Mouse (Mus musculus) splenic B cell, adult 2 months (primary cell): ENCODE results near the gene Sprr2a3.
"Not testable (repeated sequence)": the region's sequence is repeated elsewhere in the genome, so short reads cannot be mapped to it uniquely, and the experiment has no call there.

Experiments used
- DNase-seq: peaks from one replicate; pipeline ENCODE4 v3.0.0-alpha.2; 2011; ENCODE audit warnings: low read depth, low spot score
- H3K27me3 ChIP-seq: 2 replicates; pipeline ENCODE4 v1.6.1; 2012; ENCODE audit warnings: mild to moderate bottlenecking, low read length, moderate library complexity, mixed read lengths; ENCODE audit not compliant: control insufficient read depth, poor library complexity, insufficient read depth, severe bottlenecking
- H3K36me3 ChIP-seq: 2 replicates; pipeline ENCODE4 v1.6.1; 2012; ENCODE audit warnings: mild to moderate bottlenecking, low read length, moderate library complexity, mixed read lengths; ENCODE audit not compliant: control insufficient read depth, poor library complexity, insufficient read depth, severe bottlenecking

Sprr2a3 gene

DNA sequence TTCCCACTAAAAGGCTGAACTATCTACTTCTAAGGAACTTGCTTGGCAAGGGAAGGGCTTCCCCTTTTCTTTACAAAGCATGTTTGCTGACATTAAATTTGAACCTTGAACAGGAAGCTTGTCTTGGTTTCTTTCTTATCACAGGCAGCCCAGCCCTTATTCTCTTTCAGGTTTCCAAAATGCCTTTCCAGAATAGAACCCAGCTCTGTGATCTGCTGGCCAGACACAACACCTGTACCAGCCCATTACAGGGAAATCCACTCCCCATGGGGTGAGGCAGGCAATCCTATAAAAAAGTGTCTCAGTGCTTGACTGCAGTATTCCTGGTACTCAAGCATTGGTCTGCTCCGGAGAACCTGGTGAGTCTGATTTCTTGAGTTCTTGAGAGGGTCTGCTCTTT is at the start of gene Sprr2a3:
TSS of gene Sprr2a3 (plus strand) at position 317 of the 400 bp plus-strand sequence.
- not testable (repeated sequence) for H3K36me3 ChIP-seq, DNase-seq, H3K27me3 ChIP-seq

DNA sequence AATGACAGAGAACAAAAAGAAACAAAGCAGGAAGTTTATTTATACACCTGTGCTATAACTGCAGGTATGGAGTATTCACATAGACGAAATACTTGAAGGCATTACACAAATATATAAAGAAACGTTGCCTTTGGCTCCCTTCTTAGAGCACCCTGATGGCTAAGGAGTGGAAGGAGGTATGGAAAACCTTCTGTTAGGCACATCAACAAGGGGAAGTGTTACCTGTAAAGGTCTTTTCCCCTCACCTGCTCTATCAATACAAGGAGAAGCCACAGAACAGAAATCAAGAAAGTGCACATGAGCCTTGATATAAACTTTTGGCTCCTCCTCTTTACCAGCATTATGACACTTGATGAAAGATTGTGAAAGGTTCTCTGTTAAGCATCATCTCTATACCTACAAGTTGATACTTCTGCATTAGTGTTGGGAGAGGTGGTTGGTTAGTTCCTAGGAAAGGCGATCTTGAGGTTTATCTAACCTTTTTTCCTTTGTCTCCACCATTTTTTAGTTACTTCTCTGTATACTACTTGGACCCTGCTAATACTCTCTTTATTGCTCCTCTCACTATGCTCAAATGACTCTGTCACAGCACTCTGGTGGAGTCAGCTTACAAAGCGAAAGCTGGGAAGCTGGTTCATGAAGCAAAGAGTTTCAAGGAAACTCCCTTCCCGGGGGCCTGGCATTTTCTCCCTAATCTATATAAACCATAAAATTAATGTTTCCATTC is 48.6 kb upstream of the Sprr2a3 start:
- not testable (repeated sequence) for H3K36me3 ChIP-seq, H3K27me3 ChIP-seq, DNase-seq

DNA sequence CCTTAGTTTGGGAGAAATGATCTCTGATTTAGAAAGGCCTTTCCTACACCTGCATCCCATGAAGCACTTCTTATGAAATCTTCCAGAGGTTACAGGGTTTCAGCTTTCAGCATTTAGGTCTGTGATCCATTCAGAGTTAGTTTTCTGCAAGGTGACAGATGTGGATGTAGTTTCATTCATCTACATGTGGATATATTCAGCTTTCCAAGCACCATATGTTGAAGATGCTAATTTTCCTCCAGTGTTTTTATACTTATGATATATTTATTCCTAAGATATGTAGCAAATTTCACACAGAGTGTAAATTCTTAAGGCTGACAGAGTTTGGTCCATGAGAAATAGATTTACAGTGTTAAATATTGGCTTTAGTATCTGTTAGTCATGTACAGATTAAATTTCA is 46.5 kb upstream of the Sprr2a3 start:
- not testable (repeated sequence) for H3K27me3 ChIP-seq, DNase-seq, H3K36me3 ChIP-seq

GRCm38 (mm10) chr3:92239197-92239596 is 46.0 kb upstream of the Sprr2a3 start:
- DNase-seq, H3K36me3 ChIP-seq, H3K27me3 ChIP-seq: not testable (repeated sequence)

- not testable (repeated sequence) for H3K36me3 ChIP-seq, H3K27me3 ChIP-seq, DNase-seq
Observed at GRCm38 (mm10) chr3:92244833-92245232, 40.4 kb upstream of the Sprr2a3 start.

DNA sequence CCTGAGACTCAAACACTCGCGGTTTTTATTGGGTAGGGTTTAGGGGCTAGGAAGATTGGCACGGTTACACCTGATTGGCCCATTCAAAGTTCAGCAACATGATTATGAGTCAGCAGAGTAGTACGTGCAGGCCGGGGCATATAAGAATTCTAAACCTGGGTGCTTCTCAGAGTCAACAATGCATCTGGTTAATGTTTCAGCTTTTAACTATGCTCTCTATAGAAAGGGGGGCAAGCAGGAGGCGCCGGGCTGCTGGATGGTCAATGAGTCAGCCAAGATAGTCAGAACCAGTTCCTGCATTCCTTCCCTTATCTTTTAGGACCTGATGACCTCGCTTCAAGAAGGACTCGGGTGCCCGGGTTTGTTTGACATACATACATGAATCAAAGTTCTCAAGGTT is 39.0 kb upstream of the Sprr2a3 start:
- H3K27me3 ChIP-seq, DNase-seq, H3K36me3 ChIP-seq: not testable (repeated sequence)

GRCm38 (mm10) chr3:92248494-92248893 is 36.7 kb upstream of the Sprr2a3 start:
- H3K36me3 ChIP-seq, DNase-seq, H3K27me3 ChIP-seq: not testable (repeated sequence)

- H3K27me3 ChIP-seq, DNase-seq, H3K36me3 ChIP-seq: not testable (repeated sequence)
Observed at GRCm38 (mm10) chr3:92250450-92250849, 34.8 kb upstream of the Sprr2a3 start.

GRCm38 (mm10) chr3:92253860-92254259 is 31.4 kb upstream of the Sprr2a3 start:
- not testable (repeated sequence) for H3K27me3 ChIP-seq, DNase-seq

GRCm38 (mm10) chr3:92258526-92258925 is 26.7 kb upstream of the Sprr2a3 start:
- not testable (repeated sequence) for H3K27me3 ChIP-seq, H3K36me3 ChIP-seq, DNase-seq

More at GRCm38 (mm10) chr3:92253860-92254259, 31.4 kb upstream of the Sprr2a3 start:
- not testable (repeated sequence) for H3K36me3 ChIP-seq

DNA sequence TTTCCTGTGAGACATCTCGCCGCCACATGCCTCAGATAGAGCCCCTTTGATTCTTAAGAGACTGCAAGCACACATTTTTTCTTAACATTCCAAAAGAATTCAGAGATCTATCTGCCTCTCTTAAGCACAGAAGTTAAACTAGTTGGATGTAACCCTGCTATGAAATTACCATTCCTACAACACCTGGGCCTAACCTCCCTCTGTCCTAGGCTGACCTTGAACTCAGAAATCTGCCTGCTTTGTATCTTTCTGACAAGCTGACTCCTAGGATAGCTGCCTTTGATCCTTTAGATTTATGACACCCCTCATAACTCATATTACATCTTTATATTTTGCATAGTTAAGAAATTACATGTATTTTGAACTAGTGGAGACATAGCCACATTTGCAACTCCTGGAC is 21.8 kb upstream of the Sprr2a3 start:
- not testable (repeated sequence) for H3K27me3 ChIP-seq, H3K36me3 ChIP-seq, DNase-seq

- not testable (repeated sequence) for H3K36me3 ChIP-seq, H3K27me3 ChIP-seq, DNase-seq
Observed at GRCm38 (mm10) chr3:92271414-92271985, 13.7 kb upstream of the Sprr2a3 start.

GRCm38 (mm10) chr3:92273504-92273903 is 11.7 kb upstream of the Sprr2a3 start:
- not testable (repeated sequence) for DNase-seq, H3K36me3 ChIP-seq

DNA sequence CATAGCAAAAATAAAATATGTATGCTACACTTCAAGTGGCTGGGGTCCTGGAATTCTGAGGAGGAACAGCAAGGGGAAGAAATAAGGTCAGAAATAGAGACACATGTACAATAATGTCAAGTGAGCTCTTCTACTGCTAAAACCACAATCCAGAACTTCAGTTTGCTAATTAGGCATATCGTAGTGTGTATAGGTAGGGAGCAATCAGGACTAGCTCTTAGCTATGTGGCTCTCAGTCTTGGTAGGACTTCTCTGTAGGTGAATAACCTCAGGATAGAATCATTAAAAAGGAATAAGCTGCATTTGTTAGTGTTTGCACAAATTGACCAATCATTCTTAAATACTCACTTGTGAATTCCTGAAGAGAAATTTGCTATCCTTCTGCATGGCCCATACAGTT is 11.2 kb upstream of the Sprr2a3 start:
- H3K27me3 ChIP-seq, DNase-seq: not testable (repeated sequence)

More at GRCm38 (mm10) chr3:92273504-92273903, 11.7 kb upstream of the Sprr2a3 start:
- not testable (repeated sequence) for H3K27me3 ChIP-seq

GRCm38 (mm10) chr3:92279663-92280062 is 5.6 kb upstream of the Sprr2a3 start:
- not testable (repeated sequence) for H3K27me3 ChIP-seq, H3K36me3 ChIP-seq, DNase-seq

More for the DNA sequence above, 11.2 kb upstream of the Sprr2a3 start:
- not testable (repeated sequence) for H3K36me3 ChIP-seq
